Mouse (Mus musculus): ENCODE results near the gene Plin5.
"Not testable (repeated sequence)": the region's sequence is repeated elsewhere in the genome, so short reads cannot be mapped to it uniquely, and the experiment has no call there.

The Plin5 gene

DNA sequence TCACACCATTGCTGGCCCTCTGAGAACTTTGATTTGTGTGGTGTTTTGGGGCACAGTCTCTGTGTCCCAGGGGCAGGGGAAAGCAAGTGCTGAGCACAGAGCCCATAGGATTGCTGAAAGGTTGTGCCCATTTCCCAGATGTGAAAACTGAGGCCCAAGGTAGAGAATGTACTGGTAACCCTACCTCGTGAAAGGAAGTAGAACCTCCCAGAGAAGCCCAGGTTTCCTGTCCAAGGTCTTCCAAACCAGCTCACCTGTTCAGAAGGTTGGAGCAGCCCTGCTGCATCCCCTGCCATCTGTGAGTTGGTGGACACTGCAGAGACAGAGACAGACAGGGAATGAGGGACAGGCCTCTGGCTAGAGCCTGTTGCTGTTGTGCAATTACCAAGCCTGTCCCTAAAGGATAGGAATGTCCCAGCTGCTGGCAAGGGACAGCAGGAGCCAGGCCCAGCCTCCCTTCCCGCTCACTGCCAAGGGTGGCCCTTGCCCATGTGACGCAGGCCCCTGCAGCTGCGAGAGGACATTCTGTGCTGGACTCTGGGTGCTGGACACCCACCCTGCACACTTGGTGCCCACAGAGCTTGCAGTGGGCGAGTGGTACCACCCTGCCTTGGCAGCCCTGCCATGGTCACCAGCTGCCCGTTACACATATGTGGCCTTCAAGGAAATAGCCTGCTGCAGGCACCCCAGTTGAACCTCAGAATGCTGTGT, 8.9 kb downstream of the Plin5 start:
- DNase-seq (ENCODE audit: low spot score in 2 of 2) = peak; percentile 76

DNA sequence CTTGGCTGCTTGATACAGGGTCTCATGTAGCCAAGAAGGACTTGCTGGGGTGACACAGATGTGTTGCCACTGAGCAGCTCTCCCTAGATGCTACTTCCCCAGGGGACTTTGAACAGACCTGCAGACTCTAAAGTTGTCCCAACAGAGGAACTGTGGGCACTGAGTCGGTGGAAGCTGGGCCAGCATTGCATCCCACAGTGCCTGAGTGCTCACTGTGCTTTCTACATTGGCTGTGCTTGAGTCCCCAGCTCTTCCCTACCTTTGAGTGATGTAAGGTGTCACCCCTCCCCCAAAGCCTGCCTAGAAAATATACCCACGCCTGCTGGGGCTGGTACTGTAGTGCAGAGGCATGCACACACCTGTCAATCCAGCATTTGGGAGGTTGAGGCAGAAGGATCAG, 9.7 kb downstream of the Plin5 start:
- no peak for DNase-seq (ENCODE audit: low spot score in 2 of 2)

DNA sequence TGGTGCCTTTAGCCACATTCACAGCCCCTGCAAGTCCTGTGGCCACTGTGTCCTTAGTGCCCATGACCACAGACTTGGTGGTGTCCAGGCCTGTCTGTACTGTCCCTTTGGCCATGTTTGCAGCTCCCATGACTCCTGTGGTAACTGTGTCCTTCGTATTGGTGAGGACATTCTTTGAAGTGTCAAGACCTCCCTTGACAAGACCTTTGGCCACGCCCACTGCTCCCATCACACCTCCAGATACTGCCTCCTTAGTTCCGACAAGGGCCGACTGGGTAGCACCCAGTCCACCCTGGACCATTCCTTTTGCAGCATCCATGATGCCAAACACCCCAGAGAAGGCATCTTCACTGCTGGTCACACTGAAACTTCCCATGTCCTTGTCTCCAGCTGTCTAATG, 10.4 kb downstream of the Plin5 start:
- DNase-seq (ENCODE audit: low spot score in 2 of 2) = no peak

DNA sequence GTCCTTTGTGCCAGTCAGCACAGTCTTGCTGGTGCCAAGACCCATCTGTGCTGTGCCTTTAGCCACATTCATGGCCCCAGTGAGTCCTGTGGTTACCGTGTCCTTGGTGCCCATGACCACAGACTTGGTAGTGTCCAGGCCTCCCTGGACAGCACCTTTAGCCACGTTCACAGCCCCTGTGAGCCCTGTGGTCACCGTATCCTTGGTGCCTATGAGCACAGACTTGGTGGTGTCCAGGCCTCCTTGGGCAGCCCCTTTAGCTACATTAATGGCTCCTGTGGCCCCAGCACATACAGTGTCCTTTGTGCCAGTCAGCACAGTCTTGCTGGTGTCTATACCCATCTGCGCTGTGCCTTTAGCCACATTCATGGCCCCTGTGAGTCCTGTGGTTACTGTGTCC, 11.0 kb downstream of the Plin5 start:
- not testable (repeated sequence) for DNase-seq (ENCODE audit: low spot score in 2 of 2)

DNA sequence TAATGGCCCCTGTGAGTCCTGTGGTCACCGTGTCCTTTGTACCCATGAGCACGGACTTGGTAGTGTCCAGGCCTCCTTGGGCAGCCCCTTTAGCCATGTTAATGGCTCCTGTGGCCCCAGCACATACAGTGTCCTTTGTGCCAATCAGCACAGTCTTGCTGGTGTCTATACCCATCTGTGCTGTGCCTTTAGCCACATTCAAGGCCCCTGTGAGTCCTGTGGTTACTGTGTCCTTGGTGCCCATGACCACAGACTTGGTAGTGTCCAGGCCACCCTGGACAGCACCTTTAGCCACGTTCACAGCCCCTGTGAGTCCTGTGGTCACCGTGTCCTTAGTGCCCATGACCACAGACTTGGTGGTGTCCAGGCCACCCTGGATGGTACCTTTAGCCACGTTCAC, 12.6 kb downstream of the Plin5 start:
- DNase-seq (ENCODE audit: low spot score in 2 of 2) = not testable (repeated sequence)

DNA sequence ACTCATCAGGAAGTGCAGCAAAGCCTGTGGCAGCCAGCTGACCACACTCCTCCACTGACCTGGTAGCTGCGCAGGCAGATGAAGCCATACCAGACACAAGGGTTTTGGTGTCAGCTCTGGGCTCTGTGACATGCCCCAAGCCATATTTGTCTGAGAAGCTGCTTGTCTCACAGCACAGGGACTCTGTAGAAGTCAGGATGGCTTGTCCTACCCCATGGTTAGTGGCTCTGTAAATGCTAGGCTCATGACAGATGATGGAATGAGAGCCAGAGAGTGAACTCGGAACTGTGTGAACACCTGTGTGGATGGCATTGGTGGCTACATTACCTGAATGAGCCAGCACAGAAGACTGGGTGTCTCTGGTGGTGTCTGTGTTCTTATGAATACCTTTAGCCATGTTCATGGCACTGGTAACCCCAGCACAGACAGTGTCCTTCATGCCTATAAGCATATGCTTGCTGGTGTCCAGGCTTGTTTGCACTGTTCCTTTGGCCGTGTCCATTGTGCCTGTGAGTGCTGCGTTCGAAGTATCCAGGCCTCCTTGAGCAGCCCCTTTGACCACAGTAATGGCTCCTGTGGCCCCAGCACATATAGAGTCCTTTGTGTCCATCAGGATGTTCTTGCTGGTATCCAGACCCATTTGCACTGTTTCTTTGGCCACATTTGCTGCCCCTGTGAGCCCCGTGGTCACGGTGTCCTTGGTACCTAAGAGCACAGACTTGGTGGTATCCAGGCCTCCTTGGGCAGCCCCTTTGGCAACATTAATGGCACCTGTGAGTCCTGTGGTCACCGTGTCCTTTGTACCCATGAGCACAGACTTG, 13.7 kb downstream of the Plin5 start:
- DNase-seq (ENCODE audit: low spot score in 2 of 2) = no peak

DNA sequence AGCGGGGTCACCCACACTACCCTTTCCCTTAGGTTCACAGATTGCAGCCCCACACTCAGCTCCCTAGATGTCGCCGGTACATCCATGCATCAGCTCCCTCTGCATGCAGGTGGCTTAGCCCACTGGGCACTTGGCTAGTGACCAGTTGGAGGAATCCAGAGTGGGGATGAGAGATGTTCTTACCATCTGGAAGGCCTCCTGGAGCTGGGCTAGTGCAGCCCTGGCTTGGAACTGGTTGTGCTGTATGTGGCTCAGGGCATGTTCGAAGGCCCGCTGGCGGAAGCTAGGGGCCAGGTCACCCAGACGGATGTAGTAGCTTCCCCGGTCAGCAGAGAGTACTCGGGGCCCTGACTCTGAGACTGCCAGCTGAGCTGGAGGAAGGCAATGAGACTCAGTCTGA, 14.5 kb downstream of the Plin5 start:
- no peak for DNase-seq (ENCODE audit: low spot score in 2 of 2)

DNA sequence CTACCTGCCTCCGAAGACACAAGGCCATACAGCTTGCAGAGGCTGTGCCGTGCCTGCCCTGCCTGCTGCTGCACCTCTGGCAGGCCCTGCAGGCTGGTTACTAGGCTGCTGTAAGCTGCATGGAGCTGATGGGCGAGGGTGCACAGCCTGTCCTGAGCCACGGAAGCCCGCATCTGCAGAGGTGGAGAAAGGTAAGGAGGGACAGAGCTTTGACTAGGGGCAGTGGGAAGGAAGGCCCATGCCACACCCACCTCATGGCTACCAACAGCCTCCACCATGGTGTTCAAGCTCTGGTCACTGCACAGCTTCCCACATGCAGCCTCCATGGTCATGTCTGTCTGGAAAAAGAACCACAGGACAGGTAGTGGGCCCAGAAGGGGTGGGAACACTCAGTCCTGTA, 15.2 kb downstream of the Plin5 start:
- no peak for DNase-seq (ENCODE audit: low spot score in 2 of 2)

DNA sequence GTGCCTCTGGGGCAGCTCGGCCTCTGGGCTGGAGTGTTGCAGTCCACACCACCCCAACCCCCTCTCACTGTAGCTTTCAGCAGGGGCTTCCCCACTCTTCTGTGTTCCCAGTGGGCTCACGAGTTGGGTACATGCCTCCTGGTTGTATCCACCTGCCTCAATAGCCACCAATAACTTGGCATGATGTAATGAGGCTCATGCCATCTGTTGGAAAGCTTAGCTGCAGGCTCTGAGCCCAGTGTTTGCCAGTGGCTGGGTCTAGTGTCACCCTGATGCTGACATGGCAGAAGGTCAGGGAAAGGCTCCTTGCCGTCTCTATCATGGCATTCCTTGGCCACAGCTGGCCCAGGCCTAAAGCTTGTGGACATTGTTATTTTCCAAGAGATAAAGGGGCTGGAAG, 16.6 kb downstream of the Plin5 start:
- DNase-seq (ENCODE audit: low spot score in 2 of 2) = no peak

DNA sequence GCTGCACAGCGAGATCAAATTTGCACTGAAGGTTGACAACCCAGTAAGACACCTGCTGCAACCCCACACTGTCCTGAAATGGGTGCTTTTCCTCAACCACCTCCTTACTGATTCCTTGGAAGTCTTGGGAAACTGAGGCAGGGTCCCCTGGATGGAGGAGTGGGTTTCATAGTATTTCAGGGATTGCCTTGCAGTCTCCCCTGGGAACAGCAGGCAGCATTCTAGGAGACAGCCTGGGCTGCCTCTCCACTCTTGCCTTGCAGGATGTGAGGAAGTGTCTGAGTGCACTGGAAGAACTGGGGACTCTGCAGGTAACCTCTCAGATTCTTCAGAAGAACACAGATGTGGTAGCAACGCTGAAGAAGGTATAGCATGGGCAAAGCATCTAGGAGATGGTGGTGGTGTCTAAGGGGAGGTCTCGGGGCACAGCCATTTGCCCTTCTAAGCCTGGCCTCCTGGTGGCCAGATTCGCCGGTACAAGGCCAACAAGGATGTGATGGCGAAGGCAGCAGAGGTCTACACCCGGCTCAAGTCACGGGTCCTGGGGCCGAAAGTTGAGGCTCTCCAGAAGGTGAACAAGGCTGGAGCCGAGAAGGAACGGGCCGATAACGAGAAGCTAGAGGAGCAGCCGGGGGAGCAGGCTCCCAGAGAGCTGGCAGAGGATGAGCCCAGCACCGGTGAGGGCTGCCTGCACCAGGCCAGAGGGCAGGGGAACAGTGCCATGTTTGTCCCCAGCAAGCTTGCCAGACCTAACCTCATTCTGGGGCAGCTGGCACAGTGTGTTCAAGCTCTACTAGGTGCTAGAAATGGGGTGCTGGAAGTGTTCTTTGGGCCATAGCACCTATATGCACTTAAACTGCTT, 18.5 kb downstream of the Plin5 start:
- no peak for DNase-seq (ENCODE audit: low spot score in 2 of 2)

DNA sequence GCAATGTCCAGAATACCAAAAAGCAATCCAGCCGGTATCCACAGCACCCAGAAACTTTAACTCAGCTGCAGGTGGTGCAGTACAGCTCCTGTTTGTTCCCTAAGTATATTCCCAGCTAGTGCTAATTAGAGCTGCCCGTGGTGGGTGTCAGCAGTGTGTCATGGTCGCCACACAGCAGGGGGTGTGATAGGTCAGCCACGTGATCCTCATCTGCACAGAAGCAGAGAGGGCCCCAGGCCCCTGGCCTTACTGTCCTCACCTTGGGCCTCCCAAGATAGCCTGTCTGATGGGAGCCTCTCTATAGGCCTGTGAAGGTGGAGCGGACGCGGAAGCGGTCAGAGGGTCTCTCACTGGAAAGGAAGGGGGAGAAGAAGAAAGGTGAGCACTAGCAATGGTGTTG, 19.2 kb downstream of the Plin5 start:
- no peak for DNase-seq (ENCODE audit: low spot score in 2 of 2)

DNA sequence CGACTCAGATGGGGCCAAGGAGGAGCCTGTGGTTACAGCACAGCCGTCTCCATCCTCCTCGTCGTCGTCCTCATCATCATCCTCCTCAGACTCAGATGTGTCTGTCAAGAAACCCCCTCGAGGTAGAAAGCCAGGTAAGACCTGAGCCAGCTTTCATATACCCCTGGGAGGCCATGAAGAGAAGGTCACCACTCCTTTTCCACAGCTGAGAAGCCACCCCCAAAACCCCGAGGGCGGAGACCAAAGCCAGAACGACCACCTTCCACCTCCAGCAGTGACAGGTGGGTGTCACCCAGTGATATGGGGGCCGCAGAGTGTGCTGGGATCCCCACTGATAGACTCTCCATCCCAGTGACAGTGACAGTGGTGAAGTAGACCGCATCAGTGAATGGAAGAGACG, 20.5 kb downstream of the Plin5 start:
- DNase-seq (ENCODE audit: low spot score in 2 of 2) = no peak

DNA sequence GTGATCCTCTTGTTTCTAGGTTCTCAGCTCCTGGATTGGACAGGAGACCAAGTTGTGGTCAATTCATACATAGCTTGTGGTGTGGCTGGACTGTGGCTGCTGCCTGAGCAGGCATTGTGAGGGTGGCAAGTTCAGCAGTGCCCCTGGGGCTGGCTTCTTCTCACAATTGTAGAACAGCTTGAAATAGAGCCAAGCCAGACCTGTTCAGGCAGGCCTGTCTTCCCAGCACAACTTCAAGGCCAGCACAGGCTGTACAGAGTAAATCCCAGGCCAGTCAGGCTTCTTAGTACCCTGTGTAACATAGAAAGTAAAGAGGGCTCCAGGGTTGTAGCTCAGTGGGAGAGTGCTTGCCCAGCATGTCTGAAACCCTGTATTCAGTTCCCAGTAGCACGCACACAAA, 24.6 kb downstream of the Plin5 start:
- DNase-seq (ENCODE audit: low spot score in 2 of 2) = no peak

DNA sequence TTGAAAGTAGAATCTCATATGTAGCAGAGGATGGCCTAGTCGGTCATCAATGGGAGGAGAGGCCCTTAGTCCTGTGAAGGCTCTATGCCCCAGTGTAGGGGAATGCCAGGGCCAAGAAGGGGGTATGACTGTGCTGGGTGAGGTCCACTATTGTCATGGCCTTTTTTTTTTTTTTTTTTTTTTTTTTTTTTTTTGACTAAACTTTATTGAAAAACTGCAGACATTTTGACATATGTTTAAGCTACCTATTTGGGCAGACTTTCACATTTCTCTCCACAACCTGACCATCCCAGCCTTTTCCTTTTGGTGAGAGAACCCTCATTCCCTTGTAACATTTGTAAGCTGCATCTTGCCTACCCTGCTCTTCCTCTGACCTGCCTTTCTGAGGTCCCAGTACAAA, 25.1 kb downstream of the Plin5 start:
- DNase-seq (ENCODE audit: low spot score in 2 of 2) = no peak

DNA sequence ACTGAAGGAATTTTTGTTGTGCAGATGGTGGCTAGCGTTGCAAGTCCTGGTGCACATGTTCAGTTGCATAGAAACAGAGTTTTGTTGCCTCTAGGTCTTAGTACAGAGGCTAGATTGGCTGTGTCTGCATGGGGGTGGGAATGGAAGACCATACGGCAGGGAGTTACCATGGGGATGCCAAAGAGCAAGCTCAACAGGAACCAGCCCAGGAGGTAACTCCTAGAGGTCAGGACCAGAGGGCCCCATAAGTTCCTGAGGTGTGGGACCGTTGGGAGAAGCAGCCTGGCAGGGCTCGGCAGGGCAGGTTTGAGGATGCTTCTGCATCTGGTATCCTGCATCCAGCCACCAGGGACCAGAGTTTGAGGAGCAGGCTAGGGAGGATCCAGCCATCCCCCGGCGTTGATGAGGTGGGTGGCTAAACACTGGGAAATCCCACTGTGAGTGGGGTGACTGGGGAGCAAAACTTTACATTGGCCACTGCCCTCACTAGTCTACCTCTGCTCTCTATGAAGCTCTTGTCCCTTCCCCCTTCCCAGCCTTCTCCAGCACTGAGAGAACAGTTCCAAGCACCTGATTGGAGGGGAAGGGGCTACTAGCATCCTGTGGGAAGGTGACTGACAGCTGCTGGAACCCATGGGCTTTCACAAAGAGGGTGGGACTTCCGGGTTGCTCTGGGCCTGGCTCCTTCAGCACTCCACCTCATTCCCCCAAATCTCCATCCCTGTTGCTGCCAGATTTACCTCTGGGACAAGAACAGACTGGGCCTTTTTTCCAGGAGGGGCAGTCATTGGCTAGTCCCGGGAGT, 36.4 kb downstream of the Plin5 start:
- DNase-seq (ENCODE audit: low spot score in 2 of 2) = peak; percentile 44 to 56

DNA sequence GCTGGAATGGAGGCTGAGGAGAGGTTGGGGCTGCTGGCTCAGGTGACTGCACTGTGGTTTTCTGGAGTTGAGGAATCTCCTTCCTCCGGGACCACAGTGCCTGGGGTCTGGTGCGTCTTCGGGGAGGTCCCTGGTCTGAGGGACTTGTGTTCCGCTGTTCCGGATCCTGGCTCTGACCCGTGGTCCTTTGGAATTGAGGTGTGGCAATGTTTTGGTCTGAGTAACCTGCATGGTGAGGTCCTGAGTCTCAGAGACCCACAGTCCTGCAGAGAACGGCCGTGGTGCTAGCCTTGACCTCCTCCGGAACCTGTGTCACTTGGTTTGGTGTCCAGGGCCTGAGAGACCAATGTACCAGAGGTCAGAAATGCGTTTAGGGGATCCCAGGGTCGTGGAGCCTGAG, 37.5 kb downstream of the Plin5 start:
- no peak for DNase-seq (ENCODE audit: low spot score in 2 of 2)

DNA sequence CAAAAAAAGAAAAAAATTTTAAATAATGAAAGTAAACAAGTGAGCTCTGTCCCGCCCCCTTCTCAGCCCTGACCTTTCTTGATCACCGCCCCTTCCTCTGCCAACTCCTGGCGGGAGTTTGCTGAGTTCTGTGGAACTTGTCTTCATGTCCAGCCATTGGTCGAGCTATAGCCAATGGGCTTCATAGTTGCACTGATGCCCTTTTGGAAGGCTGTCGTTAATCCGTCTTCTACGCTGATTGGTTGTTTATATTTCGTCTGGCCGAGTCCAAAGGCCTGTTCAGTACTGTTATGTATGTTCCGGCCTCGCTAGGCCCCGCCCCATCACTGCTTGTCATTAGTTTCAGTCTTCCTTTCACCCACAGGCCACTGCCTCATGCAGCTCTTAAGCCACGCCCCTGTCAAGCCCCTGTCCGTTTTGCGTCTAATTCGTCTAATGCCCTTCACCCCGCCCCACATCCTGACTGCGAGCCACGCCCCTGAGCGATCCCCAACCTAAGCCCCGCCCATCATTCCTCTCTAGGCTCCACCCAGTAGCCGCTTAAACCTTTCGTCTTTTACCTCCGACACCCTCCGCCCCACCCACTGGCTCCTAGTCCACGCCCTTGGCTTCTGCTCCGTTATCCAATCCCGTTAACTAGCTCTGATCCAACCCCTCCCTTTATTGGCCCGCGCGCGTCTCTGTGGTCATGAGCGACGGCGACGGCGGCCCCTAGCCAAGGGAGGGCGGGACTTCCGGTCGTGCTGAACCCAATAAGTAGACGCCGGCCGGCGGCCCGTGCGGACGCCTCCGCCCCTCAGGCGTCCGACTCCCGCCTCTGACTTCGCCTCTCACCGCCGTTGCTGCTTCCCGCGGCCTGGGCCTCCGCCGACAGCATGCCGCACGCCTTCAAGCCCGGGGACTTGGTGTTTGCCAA, 38.3 kb downstream of the Plin5 start, which contains the start of gene Hdgfl2:
Gene Hdgfl2, plus strand, starts transcription at position 755 of the 916 bp plus-strand sequence.
- DNase-seq (ENCODE audit: low spot score in 2 of 2) = peak; percentile 100

DNA sequence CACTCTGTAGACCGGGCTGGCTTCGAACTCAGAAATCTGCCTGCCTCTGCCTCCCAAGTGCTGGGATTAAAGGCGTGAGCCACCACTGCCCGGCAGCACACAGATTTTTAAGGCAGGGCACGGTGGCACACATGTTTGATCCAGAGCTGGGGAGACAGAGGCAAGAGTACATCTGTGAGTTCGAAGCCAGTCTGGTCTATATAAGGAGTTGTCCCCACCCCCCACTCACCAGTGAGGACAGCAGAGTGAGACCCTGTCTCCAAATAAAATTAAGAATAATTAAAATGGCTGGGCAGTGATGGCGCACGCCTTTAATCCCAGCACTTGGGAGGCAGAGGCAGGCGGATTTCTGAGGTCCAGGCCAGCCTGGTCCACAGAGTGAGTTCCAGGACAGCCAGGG, 39.0 kb downstream of the Plin5 start:
- not testable (repeated sequence) for DNase-seq (ENCODE audit: low spot score in 2 of 2)

DNA sequence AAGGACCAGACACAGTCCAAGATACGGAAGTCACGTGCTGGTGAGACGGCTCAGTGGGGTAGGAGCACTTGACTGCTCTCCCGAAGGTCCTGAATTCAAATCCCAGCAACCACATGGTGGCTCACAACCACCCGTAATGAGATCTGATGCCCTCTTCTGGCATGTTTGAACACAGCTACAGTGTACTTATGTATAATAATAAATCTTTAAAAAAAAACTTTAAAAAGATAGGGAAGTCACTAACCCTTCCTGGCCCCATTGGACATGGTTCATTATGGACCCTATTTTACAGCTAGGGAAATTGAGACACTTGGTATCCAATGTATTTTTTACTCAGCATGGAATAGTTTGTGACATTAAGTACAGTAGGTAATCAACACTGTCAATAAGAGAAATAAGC, 39.9 kb downstream of the Plin5 start:
- no peak for DNase-seq (ENCODE audit: low spot score in 2 of 2)

DNA sequence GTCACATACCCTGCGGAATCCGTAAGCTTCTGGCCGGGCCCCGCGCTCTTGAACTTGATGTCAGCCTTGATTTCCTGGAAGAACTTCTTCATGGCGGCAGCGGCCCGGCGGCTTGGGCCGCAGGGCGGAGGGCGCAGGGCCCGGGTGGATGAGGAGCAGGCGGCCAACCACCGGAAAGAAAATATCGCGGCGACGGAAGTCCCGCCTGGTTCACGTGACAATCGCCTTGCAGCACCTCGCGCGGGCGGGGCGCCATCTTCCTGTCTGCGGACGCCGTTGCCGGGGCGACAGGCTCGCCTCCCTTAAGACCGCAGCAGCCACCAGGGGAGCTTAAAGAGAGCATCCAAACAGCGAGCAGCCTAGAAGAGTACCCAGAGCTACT, 42.6 kb downstream of the Plin5 start, which contains the start of gene Ubxn6:
Gene Ubxn6, minus strand, starts transcription at position 202 of the 382 bp plus-strand sequence.
- peak; percentile 98 for DNase-seq (ENCODE audit: low spot score in 2 of 2)

Measured in right cerebral cortex, postnatal 36 days (tissue).